ENCODE assay signal across 12 mouse cellular contexts in the genomic region with DNA sequence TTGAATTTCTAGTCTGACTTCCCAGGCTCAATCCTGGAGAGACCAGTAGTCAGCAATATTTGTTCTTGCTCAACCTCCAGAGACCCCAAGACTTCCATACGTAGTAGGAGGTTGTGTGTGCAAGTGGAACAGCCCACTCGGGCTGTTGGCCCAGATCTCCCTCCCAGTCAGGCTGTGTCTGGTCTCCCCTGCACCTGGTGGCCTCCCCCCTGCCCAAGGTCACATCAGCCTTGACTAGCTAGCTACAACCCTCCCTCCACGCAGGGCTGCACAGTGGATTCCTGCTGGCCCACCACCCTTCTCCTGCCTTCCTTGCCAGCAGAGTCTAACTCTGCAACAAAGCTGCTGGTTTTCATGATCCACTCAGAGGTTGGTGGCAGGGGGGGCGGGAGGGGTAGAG. TPM values are rescaled to one million over a fixed set of nuclear protein-coding genes. Genes with fewer than 3 reads are reported as not detected.
DNase-seq lines count a peak whose midpoint lies in the region; ATAC-seq lines count a peak whose summit lies in the region.
"Had no signal": no experiment of that assay in that cellular context is flagged by ENCODE, and none has a peak within 500 bp of the region (broad histone marks: within the 10 kb centered on the region; RNA-seq: fewer than 3 reads in every experiment).

No protein-coding gene starts in this region.

- H3K4me2 ChIP-seq in kidney, embryonic 15.5 days, result no peak overlapping the region
- no peak overlapping the region for H3K4me2 ChIP-seq in neural tube, embryonic 13.5 days
- no peak overlapping the region for H3K4me2 ChIP-seq in neural tube, embryonic 15.5 days
- no peak overlapping the region for H3K4me2 ChIP-seq in stomach, embryonic 14.5 days (replicated peaks; ENCODE audit: low read depth, low read length)
- H3K4me2 ChIP-seq: embryonic facial prominence, embryonic 15.5 days; heart, embryonic 11.5 days; liver, embryonic 15.5 days had no signal

- H3K27ac ChIP-seq in heart, embryonic 10.5 days, result peak overlapping the region; percentile 37; the same call in 1 of the 2 replicates
- peak overlapping the region; percentile 57 for H3K27ac ChIP-seq in kidney, embryonic 15.5 days
- H3K27ac ChIP-seq in neural tube, embryonic 13.5 days (replicated peaks), result no peak overlapping the region
- H3K27ac ChIP-seq in neural tube, embryonic 15.5 days (replicated peaks), result no peak overlapping the region
- peak overlapping the region; percentile 2; the same call in 1 of the 2 replicates for H3K27ac ChIP-seq in stomach, embryonic 14.5 days (ENCODE audit: low read length)
- H3K27ac ChIP-seq: embryonic facial prominence, embryonic 15.5 days; liver, embryonic 15.5 days had no signal

- DNase-seq in heart, embryonic 10.5 days (ENCODE audit: low spot score), result no peak
- DNase-seq in heart, adult 8-10 months (ENCODE audit: low spot score), result no peak
- no peak for DNase-seq in kidney, adult 18-20 months
- no peak for DNase-seq in layer of hippocampus, adult 18-20 months (ENCODE audit: low spot score in 2 of 2)
- DNase-seq: right cerebral cortex, postnatal 25 days had no signal

- 77% methylated on average over 4 of the region's 4 CpGs for WGBS in heart, embryonic 10.5 days
- WGBS in kidney, embryonic 15.5 days, result 54% methylated on average over 4 of the region's 4 CpGs
- 82% methylated on average over 4 of the region's 4 CpGs for WGBS in neural tube, embryonic 13.5 days
- 75% methylated on average over 4 of the region's 4 CpGs for WGBS in neural tube, embryonic 15.5 days
- 53% methylated on average over 4 of the region's 4 CpGs for WGBS in stomach, embryonic 14.5 days

- ATAC-seq in kidney, embryonic 15.5 days (replicated peaks; ENCODE audit: low FRiP score), result no peak
- ATAC-seq in neural tube, embryonic 13.5 days (ENCODE audit: low read depth), result 0 out of 2 replicates have a peak, but pooled peaks have one; percentile 27
- no peak for ATAC-seq in neural tube, embryonic 15.5 days (ENCODE audit: low FRiP score)
- no peak for ATAC-seq in stomach, embryonic 14.5 days (ENCODE audit: insufficient number of reproducible peaks, insufficient read depth, low FRiP score, low read depth)

- H3K36me3 ChIP-seq in heart, embryonic 10.5 days, result peaks cover 17% of the 10 kb centered on the region; the same call in 1 of the 2 replicates
- H3K36me3 ChIP-seq in kidney, embryonic 15.5 days, result peaks cover 21% of the 10 kb centered on the region
- peaks cover 25% of the 10 kb centered on the region for H3K36me3 ChIP-seq in neural tube, embryonic 13.5 days
- peaks cover 16% of the 10 kb centered on the region for H3K36me3 ChIP-seq in neural tube, embryonic 15.5 days
- H3K36me3 ChIP-seq in stomach, embryonic 14.5 days (ENCODE audit: control insufficient read depth, insufficient read depth, low read length), result peaks cover 7% of the 10 kb centered on the region; the same call in 1 of the 2 replicates

- H3K9me3 ChIP-seq in heart, embryonic 10.5 days, result no peaks in the 10 kb centered on the region
- no peaks in the 10 kb centered on the region for H3K9me3 ChIP-seq in kidney, embryonic 15.5 days (replicated peaks)
- no peaks in the 10 kb centered on the region for H3K9me3 ChIP-seq in neural tube, embryonic 13.5 days
- H3K9me3 ChIP-seq in neural tube, embryonic 15.5 days (replicated peaks), result no peaks in the 10 kb centered on the region
- H3K9me3 ChIP-seq in stomach, embryonic 14.5 days (ENCODE audit: control insufficient read depth, low read depth, low read length), result no peaks in the 10 kb centered on the region
- H3K9me3 ChIP-seq: embryonic facial prominence, embryonic 15.5 days; liver, embryonic 15.5 days had no signal

- H3K4me1 ChIP-seq in heart, embryonic 10.5 days, result peaks cover 7% of the 10 kb centered on the region
- peaks cover 30% of the 10 kb centered on the region for H3K4me1 ChIP-seq in kidney, embryonic 15.5 days
- H3K4me1 ChIP-seq in neural tube, embryonic 13.5 days (replicated peaks), result no peaks in the 10 kb centered on the region
- H3K4me1 ChIP-seq in neural tube, embryonic 15.5 days, result no peaks in the 10 kb centered on the region
- H3K4me1 ChIP-seq in stomach, embryonic 14.5 days (ENCODE audit: control insufficient read depth, insufficient read depth, low read length), result no peaks in the 10 kb centered on the region
- H3K4me1 ChIP-seq: liver, embryonic 15.5 days had no signal

- H3K9ac ChIP-seq in kidney, embryonic 15.5 days, result no peak overlapping the region
- no peak overlapping the region for H3K9ac ChIP-seq in neural tube, embryonic 13.5 days
- H3K9ac ChIP-seq in neural tube, embryonic 15.5 days (replicated peaks), result no peak overlapping the region
- H3K9ac ChIP-seq in stomach, embryonic 14.5 days (replicated peaks; ENCODE audit: low read depth, low read length), result no peak overlapping the region
- H3K9ac ChIP-seq: embryonic facial prominence, embryonic 15.5 days; liver, embryonic 15.5 days had no signal

- H3K27me3 ChIP-seq in heart, embryonic 10.5 days (ENCODE audit: insufficient read depth, poor library complexity, severe bottlenecking), result no peaks in the 10 kb centered on the region
- no peaks in the 10 kb centered on the region for H3K27me3 ChIP-seq in kidney, embryonic 15.5 days
- H3K27me3 ChIP-seq in neural tube, embryonic 13.5 days, result no peaks in the 10 kb centered on the region
- no peaks in the 10 kb centered on the region for H3K27me3 ChIP-seq in neural tube, embryonic 15.5 days (replicated peaks)
- no peaks in the 10 kb centered on the region for H3K27me3 ChIP-seq in stomach, embryonic 14.5 days (ENCODE audit: control insufficient read depth, insufficient read depth, low read length)
- H3K27me3 ChIP-seq: embryonic facial prominence, embryonic 15.5 days; liver, embryonic 15.5 days had no signal

- no peak overlapping the region for H3K4me3 ChIP-seq in heart, embryonic 10.5 days
- H3K4me3 ChIP-seq in kidney, embryonic 15.5 days (replicated peaks), result no peak overlapping the region
- no peak overlapping the region for H3K4me3 ChIP-seq in neural tube, embryonic 13.5 days
- no peak overlapping the region for H3K4me3 ChIP-seq in neural tube, embryonic 15.5 days (replicated peaks)
- no peak overlapping the region for H3K4me3 ChIP-seq in stomach, embryonic 14.5 days (ENCODE audit: low read depth, low read length)
- H3K4me3 ChIP-seq: embryonic facial prominence, embryonic 15.5 days; liver, embryonic 15.5 days had no signal

RNA-seq across cellular contexts. Expression of a gene that starts 12.4 kb away (rescaled TPM):
- polyA plus RNA-seq in heart, embryonic 10.5 days (2016; fragmentation: Nextera tagmentation; extraction: Ambion mirVana), result 4.1 and 7.9 TPM in 2 replicates
- 10 to 100 TPM; 19.1 to 22.8 (median 20.8) TPM for total RNA-seq in heart, adult 8-10 months (2022)
- 111 and 112 TPM in 2 replicates for polyA plus RNA-seq in kidney, embryonic 15.5 days (2015; fragmentation: Nextera tagmentation; extraction: Ambion mirVana)
- 11.5 and 11.7 TPM in 2 replicates for polyA plus RNA-seq in neural tube, embryonic 13.5 days (2015; fragmentation: Nextera tagmentation; extraction: Ambion mirVana)
- polyA plus RNA-seq in neural tube, embryonic 15.5 days (2015; fragmentation: Nextera tagmentation; extraction: Ambion mirVana), result 17.2 and 32.3 TPM in 2 replicates
- 50.6 and 52.4 TPM in 2 replicates for polyA plus RNA-seq in stomach, embryonic 14.5 days (2014; fragmentation: Nextera tagmentation; extraction: Ambion mirVana)
- 1 to 10 TPM; 3.4 to 4.8 TPM for total RNA-seq in layer of hippocampus, adult 18-20 months (2021)

Comparison
In these comparisons a context has a peak if more than half of its experiments do, and no peak if none do; other contexts are left out.
1. H3K27ac ChIP-seq: peak in heart, embryonic 10.5 days (single experiment), kidney, embryonic 15.5 days (single experiment) and stomach, embryonic 14.5 days (single experiment); none in neural tube, embryonic 13.5 days (single experiment) and neural tube, embryonic 15.5 days (single experiment).